ENCODE assay signal across 20 mouse cellular contexts in the genomic region with DNA sequence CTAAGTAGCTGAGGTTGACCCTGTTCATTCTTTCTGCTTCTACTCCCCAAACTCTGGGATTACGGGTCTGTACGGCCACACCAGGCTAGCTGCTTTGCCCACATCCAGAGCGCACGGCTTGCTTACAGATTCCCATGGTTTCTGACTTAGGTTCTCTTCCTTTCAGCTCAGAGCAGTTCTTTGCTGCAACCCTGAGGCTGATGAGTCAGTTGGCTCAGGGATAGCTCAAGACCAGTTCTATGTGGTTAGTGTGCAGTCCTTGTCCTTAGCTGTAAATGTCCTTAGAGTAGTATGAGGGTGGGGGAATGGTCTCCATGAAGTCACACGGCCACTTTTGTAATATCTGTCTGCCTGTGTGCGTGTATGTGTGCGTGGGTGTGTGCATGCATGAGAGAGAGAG. TPM values are rescaled to one million over a fixed set of nuclear protein-coding genes. Genes with fewer than 3 reads are reported as not detected.
"Had no signal": no experiment of that assay in that cellular context is flagged by ENCODE, and none has a peak within 500 bp of the region (broad histone marks: within the 10 kb centered on the region; RNA-seq: fewer than 3 reads in every experiment).

No protein-coding gene starts in this region.

- H3K27ac ChIP-seq: lung, embryonic 15.5 days; macrophage; midbrain, embryonic 13.5 days; midbrain, embryonic 15.5 days; neural tube, embryonic 13.5 days; neural tube, embryonic 15.5 days had no signal

- H3K36me3 ChIP-seq: lung, embryonic 15.5 days; midbrain, embryonic 13.5 days; midbrain, embryonic 15.5 days; neural tube, embryonic 13.5 days; neural tube, embryonic 15.5 days had no signal

- H3K4me3 ChIP-seq: lung, embryonic 15.5 days; midbrain, embryonic 13.5 days; midbrain, embryonic 15.5 days; neural tube, embryonic 13.5 days; neural tube, embryonic 15.5 days had no signal

- H3K9ac ChIP-seq: lung, embryonic 15.5 days; midbrain, embryonic 13.5 days; midbrain, embryonic 15.5 days; neural tube, embryonic 13.5 days; neural tube, embryonic 15.5 days had no signal

- H3K9me3 ChIP-seq: lung, embryonic 15.5 days; midbrain, embryonic 13.5 days; midbrain, embryonic 15.5 days; neural tube, embryonic 13.5 days; neural tube, embryonic 15.5 days had no signal

- H3K27me3 ChIP-seq: lung, embryonic 15.5 days; midbrain, embryonic 13.5 days; midbrain, embryonic 15.5 days; neural tube, embryonic 13.5 days; neural tube, embryonic 15.5 days had no signal

- H3K4me2 ChIP-seq: lung, embryonic 15.5 days; midbrain, embryonic 11.5 days; midbrain, embryonic 13.5 days; midbrain, embryonic 15.5 days; neural tube, embryonic 13.5 days; neural tube, embryonic 15.5 days had no signal

- H3K4me1 ChIP-seq: lung, embryonic 15.5 days; midbrain, embryonic 13.5 days; midbrain, embryonic 15.5 days; neural tube, embryonic 13.5 days; neural tube, embryonic 15.5 days had no signal

- DNase-seq: lung, adult 2 months; lung, postnatal 14 days; lung, postnatal 36 days; retina, postnatal 1 day; right cerebral cortex, adult 18-20 months; right cerebral cortex, postnatal 25 days; right cerebral cortex, postnatal 4 days; spleen, adult 18-20 months; thymus, adult 18-20 months; thymus, postnatal 14 days; thymus, postnatal 36 days had no signal

- ATAC-seq: lung, postnatal 0 days; midbrain, embryonic 13.5 days; midbrain, embryonic 15.5 days had no signal

RNA-seq across cellular contexts. Expression of gene Tyro3, which starts 40.1 kb away (rescaled TPM):
- total RNA-seq: megakaryocyte progenitor cell, adult 5-6 weeks had no signal
